Mouse (Mus musculus) midbrain, embryonic 13.5 days (tissue): Measurements from ENCODE around the gene Rnf103. TPM values are rescaled to one million over a fixed set of nuclear protein-coding genes. Genes with fewer than 3 reads are reported as not detected.

ENCODE experiments used
- ATAC-seq: fragments of 200-750 bp; cut with Nextera tagmentation; 2 replicates; pipeline ENCODE4 v1.8.0; 2017; ENCODE audit warnings: mild to moderate bottlenecking, moderate TSS enrichment, moderate library complexity
- H3K27ac ChIP-seq: fragments of 300-500 bp; sonication (generic); 2 replicates; pipeline ENCODE4 v1.5.1; 2015; ENCODE audit warnings: inconsistent platforms, mild to moderate bottlenecking, moderate library complexity
- H3K27me3 ChIP-seq: fragments of 300-500 bp; sonication (generic); 2 replicates; pipeline ENCODE4 v1.6.1; 2015; ENCODE audit warnings: mild to moderate bottlenecking, inconsistent platforms
- H3K36me3 ChIP-seq: fragments of 300-500 bp; sonication (generic); 2 replicates; pipeline ENCODE4 v1.6.1; 2015; ENCODE audit warnings: mild to moderate bottlenecking, inconsistent platforms
- H3K4me1 ChIP-seq: fragments of 300-500 bp; sonication (generic); replicated peaks from 2 replicates; pipeline ENCODE4 v1.6.1; 2015; ENCODE audit warnings: inconsistent platforms
- H3K4me2 ChIP-seq: fragments of 300-500 bp; sonication (generic); replicated peaks from 2 replicates; pipeline ENCODE4 v1.6.1; 2015; ENCODE audit warnings: moderate library complexity, mild to moderate bottlenecking, inconsistent platforms
- H3K4me3 ChIP-seq: fragments of 300-500 bp; sonication (generic); replicated peaks from 2 replicates; pipeline ENCODE4 v1.5.1; 2015; ENCODE audit warnings: mild to moderate bottlenecking, inconsistent platforms
- H3K9ac ChIP-seq: fragments of 300-500 bp; sonication (generic); replicated peaks from 2 replicates; pipeline ENCODE4 v1.6.1; 2015; ENCODE audit warnings: mild to moderate bottlenecking, inconsistent platforms
- H3K9me3 ChIP-seq: fragments of 300-500 bp; sonication (generic); 2 replicates; pipeline ENCODE4 v1.6.1; 2016; ENCODE audit warnings: mild to moderate bottlenecking, inconsistent platforms
- WGBS: fragments of 180-500 bp; shearing (Covaris S2); methylation state at CpG from one replicate; pipeline ENCODE4 v1.1.7; 2015; 5-methylcytosine and 5-hydroxymethylcytosine counted together
- polyA plus RNA-seq: library from polyadenylated mRNA; unstranded; fragments of >200 nt; fragmentation: Nextera tagmentation; extraction: Ambion mirVana; gene quantifications from 2 replicates; pipeline ENCODE4 v1.2.1, GENCODE M21; 2015

Gene Rnf103
- polyA plus RNA-seq, 1 experiment from 2014 or later, result 22.3 TPM

DNA sequence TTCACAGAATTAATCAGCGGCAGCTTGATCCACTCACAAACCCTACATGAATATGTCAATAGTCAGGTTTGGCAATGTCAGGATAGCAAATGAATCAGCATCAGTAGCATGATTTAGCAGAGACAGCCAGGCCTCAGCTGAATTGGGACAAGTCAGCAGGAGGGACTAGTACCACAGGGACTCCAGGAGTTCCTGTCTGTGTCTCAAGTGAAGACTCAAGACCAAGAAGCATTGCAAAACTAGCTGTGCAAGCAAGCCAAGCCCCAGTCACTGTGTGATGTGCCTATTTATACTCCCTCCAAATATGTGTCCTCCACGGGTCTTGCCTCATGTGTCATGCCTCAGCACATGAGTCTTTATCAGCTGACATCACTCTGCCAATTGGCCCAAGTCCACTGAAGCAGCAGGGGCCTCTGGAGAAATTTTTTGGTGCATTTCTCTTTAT lies 61.8 kb downstream of the Rnf103 start:
- Histone ChIP-seq H3K27me3 (no peaks in the 10 kb centered on the region), H3K4me2 (no peak overlapping the region), H3K27ac (no peak overlapping the region), H3K9me3 (no peaks in the 10 kb centered on the region), H3K4me1 (no peaks in the 10 kb centered on the region), H3K36me3 (peaks cover 10% of the 10 kb centered on the region), H3K4me3 (no peak overlapping the region), H3K9ac (no peak overlapping the region)
- ATAC-seq, result no peak
- 92% methylated on average over 2 of the region's 2 CpGs for WGBS

DNA sequence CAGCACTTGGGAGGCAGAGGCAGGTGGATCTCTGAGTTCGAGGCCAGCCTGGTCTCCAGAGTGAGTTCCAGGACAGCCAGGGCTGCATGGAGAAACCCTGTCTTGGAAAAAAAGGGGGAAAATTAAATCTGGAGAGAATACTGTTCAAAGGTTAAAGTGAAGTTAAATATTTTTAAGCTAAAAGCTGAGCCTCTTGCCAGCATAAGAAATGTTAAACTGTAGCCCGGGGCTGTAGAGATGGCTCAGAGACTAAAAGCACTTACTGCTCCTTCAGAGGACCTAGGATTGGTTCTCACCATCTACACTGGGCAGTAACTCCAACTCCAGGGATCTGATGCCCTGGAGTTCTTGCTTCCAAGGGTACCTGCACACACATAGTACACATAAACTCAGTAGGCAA lies 63.1 kb downstream of the Rnf103 start:
- Histone ChIP-seq H3K4me2 (no peak overlapping the region), H3K4me3 (no peak overlapping the region), H3K36me3 (peaks cover 19% of the 10 kb centered on the region), H3K27ac (no peak overlapping the region), H3K4me1 (no peaks in the 10 kb centered on the region), H3K27me3 (no peaks in the 10 kb centered on the region), H3K9me3 (no peaks in the 10 kb centered on the region), H3K9ac (no peak overlapping the region)
- 97% methylated on average over 2 of the region's 2 CpGs for WGBS
- no peak for ATAC-seq

Other genes with a start within 250 kb of the Rnf103 start
- gene Krcc1, start 222.2 kb upstream of the Rnf103 start, polyA plus RNA-seq, result 21.0 and 25.1 TPM in 2 replicates
- gene Smyd1, start 171.7 kb upstream of the Rnf103 start, polyA plus RNA-seq, result 0.21 TPM in 1 of 2 replicates, not detected in the other
- not detected in 2 replicates for gene Cd8b1, start 171.1 kb upstream of the Rnf103 start, polyA plus RNA-seq
- not detected in 2 replicates for gene Cd8a, start 120.5 kb upstream of the Rnf103 start, polyA plus RNA-seq
- gene Rmnd5a, start 53.3 kb upstream of the Rnf103 start, polyA plus RNA-seq, result 7.0 and 8.0 TPM in 2 replicates
- 49.5 and 52.9 TPM in 2 replicates for gene Chmp3, start 49.9 kb downstream of the Rnf103 start, polyA plus RNA-seq
- gene Kdm3a, start 139.1 kb downstream of the Rnf103 start, polyA plus RNA-seq, result 61.5 and 71.9 TPM in 2 replicates
- gene Reep1, start 213.7 kb downstream of the Rnf103 start, polyA plus RNA-seq, result 197 and 202 TPM in 2 replicates